Mouse (Mus musculus): ENCODE data around the gene Gpsm1.

The Gpsm1 gene

DNA sequence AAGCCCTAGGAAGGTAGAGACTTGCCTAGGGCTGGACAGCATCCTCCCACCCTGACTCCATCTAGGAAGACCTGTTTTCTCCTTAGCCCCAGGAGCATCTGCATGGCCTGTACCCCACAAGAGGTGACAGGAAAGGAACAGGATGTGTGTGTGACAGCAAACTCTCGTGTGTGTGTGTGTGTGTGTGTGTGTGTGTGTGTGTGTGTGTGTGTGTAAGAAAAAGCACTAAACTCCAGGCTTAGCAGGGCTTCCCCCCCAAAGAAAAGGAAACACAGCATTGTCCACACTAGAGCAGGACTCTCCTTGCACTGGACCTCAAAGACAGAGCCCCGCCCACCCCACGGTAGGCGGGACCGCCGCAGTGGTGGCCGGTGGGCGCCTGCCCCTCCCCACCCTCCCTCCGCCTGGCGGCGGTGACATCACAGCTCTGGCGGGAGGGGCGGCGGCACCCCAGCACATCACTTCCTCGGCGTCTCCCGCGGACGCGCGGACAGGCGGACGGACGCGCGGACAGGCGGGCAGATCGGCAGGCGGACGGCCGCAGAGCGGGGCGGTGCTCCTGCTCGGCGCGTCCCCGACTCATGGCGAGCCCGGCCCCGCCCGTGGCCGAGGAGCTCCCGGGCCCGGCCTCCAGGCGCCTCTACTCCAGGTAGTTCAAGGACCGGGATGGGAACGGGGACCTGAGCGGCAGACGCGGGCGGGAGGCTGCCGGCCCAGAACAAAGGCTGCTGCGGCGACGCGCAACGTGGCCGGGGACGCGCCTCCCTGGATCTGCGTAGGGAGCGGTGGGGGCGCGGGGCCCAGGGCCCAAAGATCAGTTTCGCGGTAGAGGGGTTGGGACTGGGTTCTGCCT, at the start of gene Gpsm1:
Gene Gpsm1 (plus strand): TSS at position 444 of the 853 bp plus-strand sequence.
- peak; percentile 91 for DNase-seq (ENCODE audit: low read depth, low spot score)

DNA sequence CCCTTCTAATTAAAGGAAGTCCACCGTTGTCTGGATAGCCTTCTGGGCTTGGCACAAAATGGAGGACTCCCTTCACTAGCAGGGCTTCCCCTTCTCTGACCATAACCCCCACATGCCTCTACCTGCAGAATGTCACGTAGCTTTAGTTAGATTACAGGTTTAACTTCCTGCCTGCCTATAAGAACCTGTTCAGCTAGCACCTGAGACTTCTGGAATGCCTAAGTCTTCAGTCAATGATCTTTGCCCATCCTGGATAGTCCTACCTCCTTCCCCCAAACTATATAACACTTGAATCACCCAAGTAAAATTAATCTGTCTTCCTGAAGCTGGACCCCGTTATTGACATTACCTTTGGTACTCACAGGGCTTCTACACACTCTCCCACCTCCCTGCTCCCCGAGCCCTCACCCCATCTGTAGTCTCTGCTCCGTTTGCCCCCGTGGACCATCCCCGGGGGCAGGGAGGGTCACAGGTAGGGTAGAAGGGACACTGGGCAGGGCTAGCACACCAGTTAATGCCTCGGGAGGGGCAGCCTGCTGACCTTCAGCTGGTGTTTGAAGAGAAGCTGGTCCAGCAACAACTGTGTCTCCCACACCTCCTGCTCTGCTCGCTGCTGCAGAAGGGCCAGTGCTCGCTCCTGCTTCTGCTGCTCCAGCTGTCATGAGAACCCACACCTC, 49.1 kb upstream of the Gpsm1 start:
- no peak for DNase-seq (ENCODE audit: low read depth, low spot score)

DNA sequence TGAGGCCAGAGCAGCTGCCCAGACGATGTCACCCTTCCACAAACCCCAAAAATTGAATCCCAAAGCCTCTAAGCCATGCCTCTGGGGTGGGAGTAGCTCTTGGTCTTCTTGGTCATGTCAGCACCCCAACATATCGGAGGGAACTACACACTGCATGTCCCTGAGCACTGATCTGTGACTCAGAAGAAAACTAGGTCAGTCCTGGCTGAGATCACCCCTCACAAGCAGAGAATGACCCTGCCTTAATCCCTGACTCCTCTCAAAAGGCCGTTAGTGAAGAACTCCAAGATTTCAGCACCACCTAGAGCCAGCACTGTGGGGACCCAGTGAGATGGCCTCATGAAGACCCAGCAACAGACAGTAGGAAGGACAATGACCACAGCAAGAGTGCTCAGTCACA, 47.1 kb upstream of the Gpsm1 start:
- DNase-seq (ENCODE audit: low read depth, low spot score): no peak

DNA sequence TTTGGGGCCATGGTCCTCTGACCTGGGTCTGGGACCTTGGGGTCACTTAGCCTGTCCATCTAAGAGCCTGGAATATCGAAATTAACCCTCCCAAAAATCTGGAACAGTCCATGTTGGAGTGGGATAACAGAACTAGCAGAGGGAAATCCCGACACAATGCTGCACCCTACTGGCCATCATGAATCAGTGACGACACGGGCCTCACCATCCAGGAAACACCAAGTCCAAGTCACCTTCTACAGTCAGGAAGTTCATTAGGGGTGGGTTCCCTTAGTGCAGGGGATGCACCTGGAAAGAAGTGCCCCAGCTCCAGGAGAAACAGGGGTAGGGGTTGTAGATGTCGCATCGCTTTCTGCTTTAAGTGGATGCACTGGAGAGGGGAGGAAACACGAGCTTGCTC, 41.7 kb upstream of the Gpsm1 start:
- DNase-seq (ENCODE audit: low read depth, low spot score): peak; percentile 69

DNA sequence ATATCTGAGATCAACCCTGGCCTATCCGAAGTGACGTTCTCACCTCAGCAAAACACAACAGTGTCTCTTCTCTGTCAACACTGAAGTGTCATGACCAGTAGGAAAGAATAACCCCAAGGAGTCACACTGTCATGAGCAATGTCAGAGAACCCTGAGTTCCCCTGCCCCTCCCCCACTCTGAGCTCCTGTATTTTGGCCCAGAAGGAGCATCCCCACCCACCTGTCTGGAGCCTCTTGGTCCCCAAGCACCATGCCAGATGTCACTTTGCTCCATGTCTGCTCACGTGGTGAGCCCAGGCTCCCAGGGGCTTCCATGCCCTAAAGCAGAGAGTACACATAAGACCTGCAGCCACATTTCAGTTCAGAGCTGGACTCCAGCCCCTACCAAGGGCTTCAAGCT, 35.6 kb upstream of the Gpsm1 start:
- DNase-seq (ENCODE audit: low read depth, low spot score): no peak

DNA sequence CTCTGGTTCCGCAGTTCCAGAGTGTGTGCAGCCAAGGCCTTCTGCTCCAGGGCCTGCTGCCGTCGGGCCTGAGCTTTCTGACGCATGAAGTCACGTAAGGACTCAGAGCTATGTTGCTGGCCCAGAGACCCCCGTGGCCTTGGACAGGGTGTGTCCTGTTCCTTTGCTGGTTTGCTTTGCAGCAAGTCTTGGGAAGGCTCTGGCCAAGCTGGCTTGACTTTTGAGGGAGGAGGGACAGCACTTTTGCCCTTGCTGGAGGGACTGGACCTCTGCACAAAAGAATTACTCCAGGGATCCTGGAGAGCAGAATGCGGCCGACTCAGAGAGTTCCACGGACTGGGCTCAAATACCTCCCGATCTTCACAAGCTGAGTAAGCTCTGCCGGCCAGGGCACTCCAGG, 34.7 kb upstream of the Gpsm1 start:
- no peak for DNase-seq (ENCODE audit: low read depth, low spot score)

DNA sequence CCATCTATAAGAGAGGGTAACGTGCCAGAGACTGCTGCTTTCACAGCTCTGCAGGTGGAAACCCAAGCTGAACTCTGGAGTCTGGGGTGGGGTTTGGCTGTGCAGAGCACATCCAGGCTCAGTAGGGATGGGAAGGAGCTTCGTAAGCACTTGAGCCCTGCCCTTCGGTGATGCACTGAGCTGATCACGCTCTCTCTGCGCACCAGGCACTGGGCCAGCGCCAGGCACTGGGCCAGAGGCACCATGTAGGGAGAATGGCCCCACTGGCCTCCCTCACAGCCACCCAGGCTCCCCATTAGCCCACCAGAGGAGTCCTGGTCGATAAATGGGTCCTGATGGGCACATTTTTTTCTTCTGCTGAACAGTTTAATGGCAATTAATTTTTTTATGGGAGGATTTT, 29.5 kb upstream of the Gpsm1 start:
- no peak for DNase-seq (ENCODE audit: low read depth, low spot score)

DNA sequence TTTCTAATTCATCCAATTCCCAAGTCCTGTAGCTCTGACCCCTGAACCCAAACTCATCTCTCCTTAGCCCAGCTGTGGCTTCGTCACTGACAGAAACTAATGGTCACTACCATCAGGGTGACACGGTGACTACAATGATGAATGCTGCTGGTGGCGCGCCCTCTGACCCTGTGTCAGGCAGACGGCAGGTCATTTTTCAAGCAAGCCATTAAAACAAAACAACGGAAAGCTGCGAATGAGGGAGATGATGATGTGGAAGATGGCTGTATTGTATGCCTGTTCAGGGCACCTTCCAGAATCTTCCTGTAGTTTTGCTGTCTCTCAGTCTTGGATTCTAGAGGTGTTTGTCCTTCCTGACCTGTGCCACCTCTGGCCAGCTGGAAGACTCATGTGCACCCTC, 28.9 kb upstream of the Gpsm1 start:
- DNase-seq (ENCODE audit: low read depth, low spot score): peak; percentile 60

DNA sequence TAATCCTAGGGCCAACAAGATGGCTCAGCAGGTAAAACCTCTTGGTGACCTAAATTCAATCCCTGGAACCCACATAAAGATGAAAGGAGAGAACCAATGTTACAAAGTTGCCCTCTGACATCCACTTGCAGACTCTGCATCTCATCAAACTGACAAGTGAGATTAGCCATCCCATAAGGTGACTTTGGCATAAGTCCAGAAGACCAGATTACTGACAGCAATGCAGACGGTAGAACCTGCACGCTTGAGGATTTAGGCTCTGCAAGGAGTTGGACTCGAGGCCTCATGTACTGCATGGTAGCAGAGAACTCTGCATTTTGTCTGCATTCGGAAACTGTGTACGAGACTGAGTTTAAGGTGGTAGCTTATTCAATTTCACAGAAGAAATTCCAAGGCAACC, 25.2 kb upstream of the Gpsm1 start:
- no peak for DNase-seq (ENCODE audit: low read depth, low spot score)

DNA sequence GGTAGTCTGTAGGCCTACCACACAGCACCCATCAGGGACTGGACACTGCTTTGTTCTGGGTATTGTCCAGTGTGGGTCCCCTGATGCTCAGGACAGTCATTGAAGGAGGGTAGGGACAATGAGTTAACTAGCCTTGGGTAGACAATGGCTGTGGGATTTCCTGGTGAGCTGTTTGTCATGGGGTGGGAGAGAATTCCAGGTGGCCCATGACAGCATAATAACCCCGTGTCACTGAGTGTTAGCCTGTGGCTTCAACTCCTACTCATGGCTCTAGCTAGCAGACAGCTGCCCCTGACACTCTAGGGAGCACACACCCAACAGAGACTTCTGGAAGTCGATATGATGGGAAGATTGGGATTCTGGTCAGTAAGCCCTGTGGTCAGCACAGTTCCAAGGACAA, 20.9 kb upstream of the Gpsm1 start, which contains the start of gene Ccdc187:
Gene Ccdc187 (minus strand): TSS at position 101 of the 400 bp plus-strand sequence.
- no peak for DNase-seq (ENCODE audit: low read depth, low spot score)

DNA sequence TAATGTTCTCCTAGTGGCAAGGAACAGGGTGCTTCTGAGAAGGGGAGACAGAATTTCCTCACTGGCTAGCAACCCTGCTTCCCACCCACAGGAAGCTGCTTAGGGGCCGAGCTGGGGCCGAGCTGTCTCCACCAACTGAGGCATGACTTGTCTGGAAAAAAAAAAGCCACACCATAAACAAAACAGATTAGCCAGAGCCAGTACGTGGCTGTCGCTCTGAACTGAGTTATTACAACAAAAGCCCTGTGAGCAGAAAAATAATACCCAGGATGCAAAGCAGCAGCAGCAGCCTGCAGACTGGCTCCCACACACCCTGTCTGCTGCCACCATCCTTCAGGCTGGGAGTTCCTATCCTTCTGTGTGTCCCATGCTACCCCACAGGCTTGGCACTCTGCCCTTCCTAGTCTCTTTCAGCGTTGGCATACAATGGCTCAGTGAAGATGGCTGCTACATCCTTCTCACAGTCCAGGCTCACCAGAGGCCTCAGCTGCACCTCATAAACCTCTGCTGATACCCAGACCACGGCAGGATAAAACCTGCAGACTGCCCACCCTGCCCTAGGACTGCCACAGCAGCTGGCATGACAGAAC, 18.6 kb upstream of the Gpsm1 start:
- no peak for DNase-seq (ENCODE audit: low read depth, low spot score)

DNA sequence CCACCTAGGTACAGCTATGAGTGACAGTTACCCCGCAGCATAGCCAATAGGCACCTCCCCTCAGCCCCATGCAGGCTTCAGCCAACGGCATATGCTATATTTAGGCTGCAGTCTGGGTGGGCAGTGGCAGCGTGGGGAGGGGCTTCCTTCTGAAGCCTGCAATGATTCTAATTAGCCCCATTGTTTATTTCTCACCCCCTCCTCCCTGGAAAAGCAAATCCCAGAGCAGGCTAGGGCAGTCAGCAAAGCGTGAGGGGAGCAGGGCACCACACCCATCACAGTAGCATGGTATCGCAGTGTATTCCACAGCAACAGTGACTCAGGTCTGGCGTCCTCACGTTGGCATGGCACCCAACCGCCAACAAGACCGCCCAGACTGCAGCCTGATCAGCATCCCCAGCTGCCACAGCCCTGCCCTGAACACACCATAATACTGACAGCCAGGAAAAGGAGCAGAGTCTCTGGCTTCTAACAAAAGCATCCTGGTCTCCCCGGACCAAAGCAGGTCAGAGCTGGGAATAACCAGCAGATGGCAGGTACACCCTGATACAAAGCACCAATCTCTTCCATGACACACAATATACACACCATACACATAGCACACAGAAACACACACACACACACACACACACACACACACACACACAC, 17.0 kb upstream of the Gpsm1 start:
- DNase-seq (ENCODE audit: low read depth, low spot score): peak; percentile 47

DNA sequence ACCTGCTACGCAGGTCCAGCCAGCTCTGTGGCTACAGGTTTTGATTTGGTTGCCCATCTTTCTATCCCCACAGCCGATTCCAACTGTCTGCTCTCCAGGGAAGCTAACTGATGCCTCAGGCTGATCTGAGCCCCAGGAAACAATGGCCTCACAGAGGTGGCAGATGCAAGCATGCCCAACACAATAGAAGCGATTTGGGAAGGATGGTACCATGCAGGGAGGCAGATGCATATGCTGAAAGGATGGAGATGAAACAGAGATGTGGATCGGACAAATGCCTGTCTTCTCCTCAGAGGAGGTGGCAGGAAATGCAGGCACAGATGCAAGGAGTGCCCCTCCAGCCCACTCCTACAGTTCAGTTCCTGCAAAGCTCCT, 16.5 kb upstream of the Gpsm1 start:
- DNase-seq (ENCODE audit: low read depth, low spot score): peak; percentile 34

DNA sequence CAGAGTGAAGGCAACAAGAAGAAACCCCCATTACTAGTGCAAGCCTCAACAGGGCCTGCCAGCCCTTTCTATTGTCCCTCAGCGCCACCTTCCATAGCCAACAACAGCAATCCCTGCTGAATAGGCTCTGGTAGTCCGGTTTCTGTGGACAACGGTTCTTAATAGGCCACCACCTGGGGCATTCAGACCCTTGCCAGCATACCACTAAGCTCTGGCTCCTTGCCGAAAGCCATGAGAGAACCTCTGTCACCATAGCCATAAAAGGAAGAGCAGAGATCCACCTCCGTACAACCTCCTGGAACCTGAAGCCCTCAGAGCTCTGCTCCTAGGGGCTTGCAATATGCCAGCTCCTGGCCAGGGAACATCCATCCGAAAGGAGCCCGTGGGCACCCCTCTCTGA, 16.0 kb upstream of the Gpsm1 start:
- no peak for DNase-seq (ENCODE audit: low read depth, low spot score)

DNA sequence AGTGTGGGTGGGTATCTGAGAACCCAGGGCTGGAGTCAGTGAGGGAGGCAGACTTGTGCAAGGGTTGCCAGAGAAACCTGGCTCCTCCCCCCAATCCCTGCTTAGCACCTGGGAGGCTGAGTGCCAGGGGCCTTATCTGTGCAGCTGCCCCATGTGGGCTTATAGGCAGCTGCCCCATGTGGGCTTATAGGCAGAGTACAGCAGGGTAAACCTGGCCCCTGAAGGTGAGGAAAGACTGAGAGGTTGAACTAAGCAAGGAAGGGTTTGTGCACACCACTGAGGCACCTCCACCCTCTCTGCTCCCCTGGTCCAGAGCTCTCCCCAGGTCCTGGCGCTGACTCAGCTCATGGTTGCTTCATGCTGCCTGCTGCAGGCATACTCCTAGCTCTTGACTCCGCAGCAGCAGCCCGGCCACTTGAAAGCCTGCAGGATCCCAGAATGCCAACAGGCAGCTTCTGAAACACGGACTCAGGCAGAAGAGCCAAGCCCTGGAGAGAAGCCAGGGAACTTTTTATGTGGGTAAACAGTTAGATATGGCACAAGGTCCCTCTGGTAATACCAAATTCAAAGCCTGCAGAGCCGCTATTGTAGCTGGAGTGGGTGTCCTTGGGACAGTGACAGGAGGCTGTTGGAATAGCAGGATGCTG, 15.0 kb upstream of the Gpsm1 start:
- DNase-seq (ENCODE audit: low read depth, low spot score): no peak

DNA sequence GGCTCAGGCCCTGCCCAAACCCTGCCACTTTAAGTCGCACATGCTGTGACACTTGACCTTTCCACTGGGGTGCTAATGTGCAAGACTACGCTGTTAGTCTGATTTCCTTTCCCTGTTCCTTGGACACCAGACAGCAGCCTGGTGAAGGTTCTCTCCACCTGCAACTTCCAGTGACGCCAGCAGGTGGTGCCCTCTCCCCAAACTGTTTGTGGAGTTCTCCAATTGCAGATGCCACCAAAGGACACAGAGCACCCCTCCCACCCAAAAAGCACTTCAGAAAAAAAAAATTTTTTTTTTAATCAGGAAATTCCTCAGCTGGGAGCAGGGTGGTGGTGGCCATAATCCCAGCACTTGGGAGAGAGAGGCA, 14.5 kb upstream of the Gpsm1 start:
- peak; percentile 82 for DNase-seq (ENCODE audit: low read depth, low spot score)

DNA sequence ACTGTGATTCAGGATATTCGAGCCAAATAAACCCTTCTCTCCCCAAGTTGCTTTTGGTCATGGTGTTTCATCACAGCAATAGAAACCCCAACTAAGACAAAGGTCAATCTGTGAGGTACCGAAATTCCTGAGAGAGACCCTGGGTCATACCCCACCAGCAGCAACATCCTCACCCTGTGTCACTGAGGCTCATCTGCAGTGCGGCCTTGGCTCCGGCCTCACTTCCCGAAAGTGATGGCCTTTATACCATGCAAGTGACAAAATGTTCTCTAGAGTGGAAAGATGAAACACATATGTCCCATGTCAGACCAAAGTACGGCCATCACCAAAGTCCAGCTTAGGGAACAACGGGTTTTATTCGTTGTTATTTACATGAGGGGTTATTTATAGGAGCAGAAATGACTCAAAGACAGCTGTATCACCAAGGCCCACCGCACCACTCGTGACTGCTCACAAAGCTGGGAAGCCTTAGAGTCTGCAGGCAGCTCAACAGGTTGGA, 13.3 kb upstream of the Gpsm1 start:
- no peak for DNase-seq (ENCODE audit: low read depth, low spot score)

DNA sequence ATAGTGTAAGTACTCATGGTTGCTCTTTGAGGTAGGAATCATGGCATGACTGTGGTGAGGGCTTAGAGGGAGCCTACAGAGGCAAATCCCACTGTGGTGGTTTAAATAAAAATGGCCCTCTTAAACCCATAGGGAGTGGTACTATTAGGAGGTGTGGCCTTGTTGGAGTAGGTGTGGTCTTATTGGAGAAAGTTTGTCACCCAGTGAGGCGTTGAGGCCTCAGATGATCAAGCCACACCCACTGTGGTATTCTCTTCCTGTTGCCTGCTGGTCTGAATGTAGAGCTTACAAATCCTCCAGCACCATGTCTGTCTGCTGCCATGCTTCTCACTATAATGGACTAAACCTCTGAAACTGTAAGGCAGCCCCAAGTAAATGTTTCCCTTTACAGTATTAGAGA, 10.6 kb upstream of the Gpsm1 start:
- no peak for DNase-seq (ENCODE audit: low read depth, low spot score)

DNA sequence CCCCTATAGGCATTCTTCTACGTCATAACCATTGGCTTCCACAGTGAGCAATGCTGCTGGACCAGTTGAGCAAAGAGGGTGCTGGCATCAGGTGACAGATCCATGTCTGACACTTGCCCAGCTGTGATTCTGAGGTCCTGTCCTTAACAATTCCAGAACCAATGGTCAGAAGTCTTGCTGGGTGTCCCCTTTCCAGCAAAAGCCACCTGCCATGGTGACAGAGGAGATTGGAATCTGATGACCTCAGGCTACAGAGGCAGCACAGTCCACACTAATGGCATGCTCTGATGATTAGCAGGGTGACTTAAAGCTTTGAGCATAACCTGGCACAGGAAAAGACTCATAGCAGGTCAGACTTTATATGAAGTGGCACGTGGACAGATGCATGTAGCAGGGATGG, 9.8 kb upstream of the Gpsm1 start:
- no peak for DNase-seq (ENCODE audit: low read depth, low spot score)

DNA sequence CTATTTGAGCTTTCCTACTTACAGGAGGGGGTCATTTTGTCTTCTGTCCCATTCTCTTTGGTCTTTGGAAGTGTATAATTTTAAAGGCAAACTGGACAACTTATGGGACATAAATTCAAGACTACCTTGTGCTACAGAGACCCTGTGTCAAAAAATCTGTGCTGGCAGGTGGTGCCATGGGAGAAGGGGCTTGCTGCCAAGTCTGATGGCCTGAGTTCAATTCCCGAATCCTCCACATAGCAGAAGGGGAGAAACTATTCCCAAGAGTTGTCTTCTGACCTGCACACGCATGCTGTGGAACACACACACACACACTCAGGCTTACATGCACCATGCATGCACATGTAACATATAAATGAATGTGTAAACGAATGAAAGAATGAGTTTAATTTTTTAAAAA, 8.6 kb upstream of the Gpsm1 start:
- DNase-seq (ENCODE audit: low read depth, low spot score): no peak

DNA sequence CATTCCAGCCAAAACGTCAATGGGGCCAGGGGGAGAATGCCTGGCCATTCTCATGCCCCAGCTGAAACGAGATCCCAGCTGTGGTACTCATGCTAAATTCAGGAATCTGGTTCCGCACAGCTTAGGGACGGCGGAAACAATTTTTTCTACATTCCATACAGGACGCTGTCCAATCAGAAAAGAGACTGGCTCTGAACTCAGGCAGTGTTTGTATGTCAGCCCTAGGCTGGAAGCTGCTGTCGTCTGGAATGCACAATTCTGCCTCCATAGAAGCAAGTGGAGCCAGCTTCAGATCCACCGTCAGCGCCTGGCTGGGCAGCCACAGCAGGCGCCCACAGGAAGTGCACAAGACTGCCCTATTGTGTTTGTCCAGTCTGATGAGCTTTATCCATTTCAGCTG, 5.6 kb upstream of the Gpsm1 start:
- peak; percentile 89 for DNase-seq (ENCODE audit: low read depth, low spot score)

DNA sequence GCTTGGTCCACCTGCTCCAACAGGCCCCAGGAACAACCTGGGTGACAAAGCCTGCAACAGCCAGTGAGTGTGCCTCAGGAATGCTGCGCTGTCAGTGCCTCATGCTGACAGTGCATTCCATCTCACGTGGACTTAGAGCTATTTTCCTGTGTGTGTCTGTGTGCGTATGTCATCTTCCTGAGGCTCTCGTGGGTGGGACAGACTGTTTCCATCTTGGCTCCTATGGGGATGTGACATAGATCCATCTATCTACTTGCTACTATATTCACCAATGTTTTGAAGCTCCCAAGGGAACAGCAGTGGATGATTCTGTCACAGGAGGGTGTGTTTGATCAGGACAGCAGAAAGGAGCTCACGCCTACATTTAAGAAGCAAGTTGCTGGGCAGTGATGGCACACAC, 3.4 kb upstream of the Gpsm1 start:
- DNase-seq (ENCODE audit: low read depth, low spot score): no peak
